Mouse (Mus musculus): ENCODE data around the gene Hectd1. TPM values are rescaled to one million over a fixed set of nuclear protein-coding genes. Genes with fewer than 3 reads are reported as not detected.

Hectd1 gene
- polyA plus RNA-seq, 1 experiment from 2014 or later = 59.4 TPM

GRCm38 (mm10) chr12:51767454-51767853, 61.9 kb downstream of the Hectd1 start:
- peaks cover 45% of the 10 kb centered on the region for H3K36me3 ChIP-seq (ENCODE audit: control insufficient read depth, insufficient read depth, low read length)
- DNase-seq (ENCODE audit: low spot score) = no peak
- H3K4me3 ChIP-seq (ENCODE audit: low read depth, low read length) = no peak overlapping the region
- no peaks in the 10 kb centered on the region for H3K27me3 ChIP-seq (replicated peaks; ENCODE audit: control insufficient read depth, insufficient read depth, low read length)
- no peaks in the 10 kb centered on the region for H3K9me3 ChIP-seq (ENCODE audit: control insufficient read depth, low read length)
- H3K4me1 ChIP-seq (replicated peaks; ENCODE audit: control insufficient read depth, insufficient read depth, low read length) = no peaks in the 10 kb centered on the region
- ATAC-seq (replicated peaks; ENCODE audit: low FRiP score) = no peak
- no peak overlapping the region for H3K27ac ChIP-seq (ENCODE audit: low read depth, low read length)
- no peak overlapping the region for H3K9ac ChIP-seq (ENCODE audit: low read depth, low read length)
- WGBS = 78% methylated on average over 4 of the region's 4 CpGs
- no peak overlapping the region for H3K4me2 ChIP-seq

- ATAC-seq (replicated peaks; ENCODE audit: low FRiP score) = no peak
Measured at GRCm38 (mm10) chr12:51759374-51759773, 70.0 kb downstream of the Hectd1 start.

GRCm38 (mm10) chr12:51756599-51756961, 72.8 kb downstream of the Hectd1 start:
- Histone ChIP-seq H3K27me3 (replicated peaks; ENCODE audit: control insufficient read depth, insufficient read depth, low read length) (no peaks in the 10 kb centered on the region), H3K4me3 (ENCODE audit: low read depth, low read length) (no peak overlapping the region), H3K9me3 (ENCODE audit: control insufficient read depth, low read length) (no peaks in the 10 kb centered on the region), H3K4me1 (replicated peaks; ENCODE audit: control insufficient read depth, insufficient read depth, low read length) (no peaks in the 10 kb centered on the region), H3K9ac (ENCODE audit: low read depth, low read length) (no peak overlapping the region), H3K4me2 (no peak overlapping the region), H3K36me3 (ENCODE audit: control insufficient read depth, insufficient read depth, low read length) (peaks cover 54% of the 10 kb centered on the region), H3K27ac (ENCODE audit: low read depth, low read length) (no peak overlapping the region)
- DNase-seq (ENCODE audit: low spot score) (no peak), ATAC-seq (replicated peaks; ENCODE audit: low FRiP score) (no peak)

More at GRCm38 (mm10) chr12:51759374-51759773, 70.0 kb downstream of the Hectd1 start:
- H3K4me2 ChIP-seq = no peak overlapping the region
- H3K9me3 ChIP-seq (ENCODE audit: control insufficient read depth, low read length) = no peaks in the 10 kb centered on the region
- H3K4me3 ChIP-seq (ENCODE audit: low read depth, low read length) = no peak overlapping the region
- H3K4me1 ChIP-seq (replicated peaks; ENCODE audit: control insufficient read depth, insufficient read depth, low read length) = no peaks in the 10 kb centered on the region
- H3K9ac ChIP-seq (ENCODE audit: low read depth, low read length) = no peak overlapping the region
- DNase-seq (ENCODE audit: low spot score) = no peak
- peaks cover 53% of the 10 kb centered on the region for H3K36me3 ChIP-seq (ENCODE audit: control insufficient read depth, insufficient read depth, low read length)
- H3K27me3 ChIP-seq (replicated peaks; ENCODE audit: control insufficient read depth, insufficient read depth, low read length) = no peaks in the 10 kb centered on the region
- 96% methylated on average over 3 of the region's 3 CpGs for WGBS
- H3K27ac ChIP-seq (ENCODE audit: low read depth, low read length) = no peak overlapping the region

- Histone ChIP-seq H3K36me3 (ENCODE audit: control insufficient read depth, insufficient read depth, low read length) (peaks cover 59% of the 10 kb centered on the region), H3K9me3 (ENCODE audit: control insufficient read depth, low read length) (no peaks in the 10 kb centered on the region)
- ATAC-seq (replicated peaks; ENCODE audit: low FRiP score) = no peak
Measured at GRCm38 (mm10) chr12:51755938-51756598, 73.3 kb downstream of the Hectd1 start.

GRCm38 (mm10) chr12:51747348-51747747, 82.0 kb downstream of the Hectd1 start:
- DNase-seq (ENCODE audit: low spot score) (no peak), ATAC-seq (replicated peaks; ENCODE audit: low FRiP score) (no peak)
- no peak overlapping the region for H3K4me2 ChIP-seq
- peaks cover 70% of the 10 kb centered on the region for H3K36me3 ChIP-seq (ENCODE audit: control insufficient read depth, insufficient read depth, low read length)
- H3K9ac ChIP-seq (ENCODE audit: low read depth, low read length) = no peak overlapping the region
- no peaks in the 10 kb centered on the region for H3K27me3 ChIP-seq (replicated peaks; ENCODE audit: control insufficient read depth, insufficient read depth, low read length)
- H3K9me3 ChIP-seq (ENCODE audit: control insufficient read depth, low read length) = no peaks in the 10 kb centered on the region
- H3K27ac ChIP-seq (ENCODE audit: low read depth, low read length) = no peak overlapping the region
- no peak overlapping the region for H3K4me3 ChIP-seq (ENCODE audit: low read depth, low read length)
- no peaks in the 10 kb centered on the region for H3K4me1 ChIP-seq (replicated peaks; ENCODE audit: control insufficient read depth, insufficient read depth, low read length)
- 88% methylated on average over 2 of the region's 2 CpGs for WGBS

More at GRCm38 (mm10) chr12:51755938-51756598, 73.3 kb downstream of the Hectd1 start:
- H3K4me1 ChIP-seq (replicated peaks; ENCODE audit: control insufficient read depth, insufficient read depth, low read length) = no peaks in the 10 kb centered on the region
- H3K27ac ChIP-seq (ENCODE audit: low read depth, low read length) = no peak overlapping the region
- H3K4me3 ChIP-seq (ENCODE audit: low read depth, low read length) = no peak overlapping the region
- H3K27me3 ChIP-seq (replicated peaks; ENCODE audit: control insufficient read depth, insufficient read depth, low read length) = no peaks in the 10 kb centered on the region
- H3K4me2 ChIP-seq = no peak overlapping the region
- no peak overlapping the region for H3K9ac ChIP-seq (ENCODE audit: low read depth, low read length)
- no peak for DNase-seq (ENCODE audit: low spot score)
- WGBS = 94% methylated on average over 12 of the region's 12 CpGs

- H3K4me3 ChIP-seq (ENCODE audit: low read depth, low read length) = no peak overlapping the region
- no peak overlapping the region for H3K27ac ChIP-seq (ENCODE audit: low read depth, low read length)
- no peaks in the 10 kb centered on the region for H3K27me3 ChIP-seq (replicated peaks; ENCODE audit: control insufficient read depth, insufficient read depth, low read length)
- peaks cover 55% of the 10 kb centered on the region for H3K36me3 ChIP-seq (ENCODE audit: control insufficient read depth, insufficient read depth, low read length)
- no peaks in the 10 kb centered on the region for H3K4me1 ChIP-seq (replicated peaks; ENCODE audit: control insufficient read depth, insufficient read depth, low read length)
- no peaks in the 10 kb centered on the region for H3K9me3 ChIP-seq (ENCODE audit: control insufficient read depth, low read length)
- DNase-seq (ENCODE audit: low spot score) (no peak), ATAC-seq (replicated peaks; ENCODE audit: low FRiP score) (no peak)
- 76% methylated on average over 6 of the region's 6 CpGs for WGBS
- H3K9ac ChIP-seq (ENCODE audit: low read depth, low read length) = no peak overlapping the region
- H3K4me2 ChIP-seq = no peak overlapping the region
Measured at GRCm38 (mm10) chr12:51744957-51745356, 84.4 kb downstream of the Hectd1 start.

GRCm38 (mm10) chr12:51741690-51742089, 87.6 kb downstream of the Hectd1 start:
- no peak for ATAC-seq (replicated peaks; ENCODE audit: low FRiP score)
- no peak for DNase-seq (ENCODE audit: low spot score)
- no peak overlapping the region for H3K27ac ChIP-seq (ENCODE audit: low read depth, low read length)

GRCm38 (mm10) chr12:51736807-51737206, 92.5 kb downstream of the Hectd1 start:
- Histone ChIP-seq H3K4me3 (ENCODE audit: low read depth, low read length) (no peak overlapping the region), H3K9me3 (ENCODE audit: control insufficient read depth, low read length) (no peaks in the 10 kb centered on the region), H3K4me2 (no peak overlapping the region), H3K27me3 (replicated peaks; ENCODE audit: control insufficient read depth, insufficient read depth, low read length) (no peaks in the 10 kb centered on the region), H3K4me1 (replicated peaks; ENCODE audit: control insufficient read depth, insufficient read depth, low read length) (0 out of 2 replicates have a peak, but pooled peaks cover 5% of the 10 kb centered on the region), H3K36me3 (ENCODE audit: control insufficient read depth, insufficient read depth, low read length) (peaks cover 3% of the 10 kb centered on the region), H3K27ac (ENCODE audit: low read depth, low read length) (no peak overlapping the region), H3K9ac (ENCODE audit: low read depth, low read length) (no peak overlapping the region)
- DNase-seq (ENCODE audit: low spot score) (no peak), ATAC-seq (replicated peaks; ENCODE audit: low FRiP score) (no peak)
- 76% methylated on average over 1 of the region's 1 CpGs for WGBS

More at GRCm38 (mm10) chr12:51741690-51742089, 87.6 kb downstream of the Hectd1 start:
- Histone ChIP-seq H3K9ac (ENCODE audit: low read depth, low read length) (no peak overlapping the region), H3K4me2 (no peak overlapping the region), H3K4me3 (ENCODE audit: low read depth, low read length) (no peak overlapping the region), H3K9me3 (ENCODE audit: control insufficient read depth, low read length) (no peaks in the 10 kb centered on the region), H3K27me3 (replicated peaks; ENCODE audit: control insufficient read depth, insufficient read depth, low read length) (no peaks in the 10 kb centered on the region), H3K36me3 (ENCODE audit: control insufficient read depth, insufficient read depth, low read length) (peaks cover 35% of the 10 kb centered on the region), H3K4me1 (replicated peaks; ENCODE audit: control insufficient read depth, insufficient read depth, low read length) (no peaks in the 10 kb centered on the region)
- 74% methylated on average over 6 of the region's 6 CpGs for WGBS

- DNase-seq (ENCODE audit: low spot score) (no peak), ATAC-seq (replicated peaks; ENCODE audit: low FRiP score) (no peak)
- H3K9me3 ChIP-seq (ENCODE audit: control insufficient read depth, low read length) = no peaks in the 10 kb centered on the region
- H3K4me1 ChIP-seq (replicated peaks; ENCODE audit: control insufficient read depth, insufficient read depth, low read length) = 0 out of 2 replicates have a peak, but pooled peaks cover 5% of the 10 kb centered on the region
- no peak overlapping the region for H3K4me3 ChIP-seq (ENCODE audit: low read depth, low read length)
- WGBS = 69% methylated on average over 3 of the region's 3 CpGs
- H3K27me3 ChIP-seq (replicated peaks; ENCODE audit: control insufficient read depth, insufficient read depth, low read length) = no peaks in the 10 kb centered on the region
- H3K9ac ChIP-seq (ENCODE audit: low read depth, low read length) = no peak overlapping the region
- no peak overlapping the region for H3K27ac ChIP-seq (ENCODE audit: low read depth, low read length)
- no peak overlapping the region for H3K4me2 ChIP-seq
- no peaks in the 10 kb centered on the region for H3K36me3 ChIP-seq (ENCODE audit: control insufficient read depth, insufficient read depth, low read length)
Measured at GRCm38 (mm10) chr12:51736381-51736780, 93.0 kb downstream of the Hectd1 start.
